Mouse (Mus musculus): ENCODE results near the gene Vipr1.

- TF ChIP-seq NELFE (IDR thresholded peaks at IDR 0.05; ENCODE audit: low read depth, low read length) (no peak), ZKSCAN1 (IDR thresholded peaks at IDR 0.05; ENCODE audit: borderline replicate concordance, low read depth, low read length) (no peak), CHD1 (IDR thresholded peaks at IDR 0.05; ENCODE audit: low read depth, low read length) (no peak), EP300 (IDR thresholded peaks at IDR 0.05; ENCODE audit: low read length) (no peak), CHD2 (IDR thresholded peaks at IDR 0.05; ENCODE audit: low read length) (no peak), E2F4 (IDR thresholded peaks at IDR 0.05; ENCODE audit: insufficient replicate concordance, low read depth, low read length) (no peak), ZNF384 (IDR thresholded peaks at IDR 0.05; ENCODE audit: low read depth, low read length) (no peak), SMC3 (IDR thresholded peaks at IDR 0.05; ENCODE audit: low read depth, low read length) (no peak), CTCF (conservative IDR thresholded peaks at IDR 0.05 in 1 of 2, IDR thresholded peaks at IDR 0.05 in 1 of 2; ENCODE audit: low read depth in 2 of 2, low read length in 2 of 2) (no peak), POLR2A (IDR thresholded peaks at IDR 0.05; ENCODE audit: low read depth, low read length) (no peak), MXI1 (IDR thresholded peaks at IDR 0.05; ENCODE audit: low read depth, low read length) (no peak), MAX (IDR thresholded peaks at IDR 0.05; ENCODE audit: low read length) (no peak)
Observed at GRCm38 (mm10) chr9:121653668-121654067, 11.2 kb downstream of the Vipr1 start.
